Mouse (Mus musculus) cerebellum, postnatal 4 days (tissue): ENCODE measurements around the gene Atp2b4.

Experiments
- DNase-seq, 2 experiments: peaks; one replicate each; pipeline ENCODE4 v3.0.0; 2022; ENCODE audit warnings: low spot score in 2 of 2, mixed read lengths in 1 of 2

The Atp2b4 gene

GRCm38 (mm10) chr1:133800948-133801393 is at the start of gene Atp2b4:
Atp2b4 (minus strand) TSS chr1:133801041.
- DNase-seq = peak; percentile 92 to 94

GRCm38 (mm10) chr1:133844734-133845133 is 43.9 kb upstream of the Atp2b4 start:
- DNase-seq = no peak

GRCm38 (mm10) chr1:133843900-133844299 is 43.1 kb upstream of the Atp2b4 start:
- DNase-seq = no peak

DNA sequence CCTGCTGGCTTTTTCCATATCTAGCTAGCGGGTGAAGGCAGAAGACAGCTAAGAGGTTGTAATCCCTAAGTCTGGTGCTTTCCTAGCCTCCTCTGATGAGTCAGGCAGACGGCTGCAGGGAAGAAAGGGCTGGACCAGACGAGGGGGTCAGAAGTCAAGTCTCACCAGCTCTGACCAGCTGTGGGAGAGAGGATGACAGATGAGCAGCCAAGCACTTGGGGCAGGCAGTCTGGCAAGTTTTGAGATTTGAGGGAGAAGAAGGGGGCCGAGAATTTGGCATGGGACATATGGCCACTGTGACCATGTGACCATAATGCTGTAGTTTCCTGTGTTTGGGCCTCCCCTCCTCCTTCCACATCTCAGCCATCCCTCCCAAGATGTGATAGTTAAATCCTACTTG is 42.5 kb upstream of the Atp2b4 start:
- DNase-seq = no peak

DNA sequence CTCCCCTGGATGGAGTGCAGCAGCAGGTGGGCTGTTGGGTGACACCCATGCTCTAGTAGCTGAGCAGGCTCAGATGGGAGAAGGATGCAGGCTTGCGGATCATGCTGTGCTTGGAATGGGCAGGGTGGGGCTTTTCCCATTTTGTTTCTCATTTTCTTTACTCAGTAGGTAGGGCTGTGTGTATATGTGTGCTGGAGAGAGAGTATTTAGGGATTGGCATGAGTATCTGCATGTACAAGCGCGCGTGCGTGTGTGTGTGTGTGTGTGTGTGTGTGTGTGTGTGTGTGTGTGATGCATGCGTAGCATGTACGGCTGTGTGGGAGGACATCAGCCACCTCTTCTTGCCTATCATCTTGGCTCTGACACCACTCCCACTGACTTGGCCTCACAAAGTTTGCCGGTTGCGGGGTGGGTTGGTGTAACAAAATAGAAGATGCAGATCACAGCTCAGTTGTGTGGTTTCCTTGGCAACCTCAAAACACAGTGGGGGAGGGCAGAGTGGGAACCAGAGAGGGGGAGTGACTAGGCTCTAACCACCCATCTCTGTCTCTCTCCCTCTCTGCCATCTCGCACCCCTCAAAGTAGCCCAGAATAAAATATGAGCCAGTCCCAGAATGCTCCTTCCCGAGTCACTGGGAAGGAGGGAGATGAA is 41.4 kb upstream of the Atp2b4 start:
- no peak for DNase-seq

DNA sequence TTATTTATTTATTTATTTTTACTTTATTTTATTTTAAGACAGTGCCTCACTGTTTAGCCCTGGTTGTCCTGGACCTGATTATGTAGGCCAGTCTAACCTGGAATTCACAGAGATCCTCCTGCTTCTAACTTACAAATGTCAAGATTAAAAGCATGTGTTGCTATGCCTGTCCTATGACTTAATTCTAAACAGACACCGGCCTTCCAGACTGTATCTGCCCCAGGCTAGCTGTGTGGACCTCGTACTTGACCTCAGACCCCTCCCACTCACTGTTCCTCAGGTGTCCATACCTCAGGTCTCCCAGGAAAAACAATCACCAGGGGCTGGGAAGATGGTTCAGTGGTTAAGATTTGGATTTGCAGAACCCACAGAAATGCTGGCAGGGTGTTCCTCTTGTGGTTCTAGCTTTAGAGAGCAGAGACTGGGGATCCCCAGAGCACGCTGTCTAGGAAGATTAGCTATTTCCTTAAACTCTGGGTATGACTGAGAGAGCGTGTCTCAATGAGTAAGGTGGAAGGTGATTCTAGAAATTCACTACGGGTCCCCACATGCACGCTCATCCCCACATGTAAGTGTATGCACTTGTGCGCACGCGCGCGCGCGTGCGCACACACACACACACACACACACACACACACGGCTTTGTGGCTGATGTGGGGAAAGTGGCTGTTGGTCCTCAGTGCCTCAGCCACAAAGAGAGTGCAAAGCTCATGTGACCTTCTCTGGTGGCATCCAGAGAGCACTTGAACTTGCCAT is 40.5 kb upstream of the Atp2b4 start:
- no peak for DNase-seq

DNA sequence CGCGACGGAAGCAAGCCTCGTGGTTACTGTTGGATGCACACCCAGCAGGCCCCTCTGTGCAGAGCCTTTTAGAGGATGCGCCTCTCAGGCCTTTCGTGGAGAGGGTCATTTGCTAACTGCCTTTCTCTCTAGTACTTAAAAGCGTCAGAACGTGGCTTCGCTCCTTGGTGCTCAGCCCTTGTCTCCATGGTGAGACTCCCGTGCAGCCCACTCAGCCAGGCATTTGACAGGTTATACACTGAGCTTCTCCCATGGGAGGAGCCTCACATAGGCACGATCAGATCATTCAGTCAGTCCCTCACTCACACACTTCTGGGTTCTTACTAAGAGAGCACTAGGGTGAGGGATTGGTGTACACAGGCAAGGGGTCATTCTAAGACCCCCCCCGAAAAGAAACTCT is 39.7 kb upstream of the Atp2b4 start:
- no peak for DNase-seq

GRCm38 (mm10) chr1:133834309-133834708 is 33.5 kb upstream of the Atp2b4 start:
- no peak for DNase-seq

- no peak for DNase-seq
Measured at GRCm38 (mm10) chr1:133832781-133833180, 31.9 kb upstream of the Atp2b4 start.

- DNase-seq = no peak
Measured at GRCm38 (mm10) chr1:133826193-133826592, 25.4 kb upstream of the Atp2b4 start.

DNA sequence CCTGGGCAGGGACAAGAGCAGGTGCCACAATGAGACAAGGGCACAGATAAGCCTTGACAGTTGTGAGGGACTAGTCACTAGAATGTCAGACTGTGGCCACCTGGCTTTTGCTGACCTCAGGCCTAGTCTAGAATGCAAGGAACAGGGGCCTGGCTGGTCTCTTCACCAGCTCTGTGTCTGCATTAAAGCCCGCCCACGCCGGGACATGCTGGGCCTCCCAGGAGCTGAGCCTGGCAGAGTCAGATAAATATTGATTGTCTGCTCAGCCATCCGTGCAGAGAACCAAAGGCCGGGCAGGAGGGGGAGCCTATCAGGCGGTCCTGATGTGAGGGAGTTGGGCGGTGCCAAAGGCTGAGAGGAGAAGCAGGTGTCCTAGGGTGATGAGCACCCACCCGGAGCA is 24.7 kb upstream of the Atp2b4 start:
- DNase-seq = no peak

DNA sequence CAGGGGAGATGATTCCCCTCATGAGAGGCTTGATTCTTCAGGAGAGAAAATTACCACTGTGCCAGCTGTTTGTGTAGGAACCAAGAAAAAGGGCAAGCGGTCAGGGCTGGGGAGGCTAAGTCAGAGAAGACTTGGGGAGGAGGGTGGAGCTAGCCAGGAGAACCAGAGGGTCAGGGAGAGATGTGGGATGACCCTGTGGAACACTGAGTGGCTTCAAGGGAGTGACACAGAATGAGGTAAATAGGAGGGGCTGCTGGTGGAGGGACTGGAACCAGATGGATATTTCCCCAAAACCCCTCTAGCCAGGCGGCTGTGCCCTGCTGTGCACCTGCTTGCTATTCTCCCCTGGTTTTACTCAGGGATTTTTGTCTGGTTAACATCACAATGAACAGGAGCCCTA is 24.3 kb upstream of the Atp2b4 start:
- DNase-seq = no peak

GRCm38 (mm10) chr1:133821144-133821543 is 20.3 kb upstream of the Atp2b4 start:
- no peak for DNase-seq

DNA sequence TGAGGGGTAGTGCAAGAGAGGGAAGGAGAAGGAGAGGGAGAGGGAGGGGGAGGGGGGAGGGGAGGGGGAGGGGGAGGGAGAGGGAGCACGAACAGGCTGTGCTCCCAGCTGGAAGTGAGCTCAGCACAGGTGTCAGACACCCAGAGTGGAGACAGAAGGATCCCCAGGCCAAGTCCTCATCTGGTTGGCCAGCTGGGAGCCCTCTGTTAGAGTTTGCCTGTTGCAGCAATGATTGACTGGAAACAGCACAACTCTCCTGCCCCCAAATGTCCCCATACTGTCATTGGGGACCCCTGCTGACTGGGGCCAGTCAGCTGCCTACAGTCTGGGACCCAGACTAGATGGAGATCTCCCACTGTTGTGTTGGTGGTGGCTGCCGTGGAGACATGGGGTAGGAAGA is 19.3 kb upstream of the Atp2b4 start:
- no peak for DNase-seq

GRCm38 (mm10) chr1:133818531-133818930 is 17.7 kb upstream of the Atp2b4 start:
- no peak for DNase-seq

- no peak for DNase-seq
Measured at GRCm38 (mm10) chr1:133815747-133816491, 15.1 kb upstream of the Atp2b4 start.

GRCm38 (mm10) chr1:133809376-133809775 is 8.5 kb upstream of the Atp2b4 start:
- no peak for DNase-seq

- DNase-seq = no peak
Measured at GRCm38 (mm10) chr1:133808020-133808419, 7.2 kb upstream of the Atp2b4 start.

DNA sequence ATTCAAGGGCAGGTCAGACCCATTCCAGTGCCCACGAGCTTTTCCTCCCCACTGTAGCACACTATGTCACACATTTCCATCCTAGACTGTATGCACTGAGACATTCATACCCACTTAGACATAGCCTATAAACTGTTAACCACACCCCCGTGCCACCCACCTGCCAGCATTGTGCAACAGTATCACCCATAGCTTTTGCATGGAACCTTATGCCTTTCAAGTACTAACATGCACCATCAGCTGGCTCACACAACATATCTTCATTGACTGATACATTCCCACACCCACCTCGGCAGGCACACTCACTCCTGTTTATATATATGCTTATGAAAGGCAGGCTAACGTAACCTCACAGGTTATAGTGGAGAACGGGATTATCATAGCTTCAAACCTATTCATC is 902 bp upstream of the Atp2b4 start:
- no peak for DNase-seq

- DNase-seq = no peak
Measured at GRCm38 (mm10) chr1:133800512-133800911, 329 bp downstream of the Atp2b4 start.

DNA sequence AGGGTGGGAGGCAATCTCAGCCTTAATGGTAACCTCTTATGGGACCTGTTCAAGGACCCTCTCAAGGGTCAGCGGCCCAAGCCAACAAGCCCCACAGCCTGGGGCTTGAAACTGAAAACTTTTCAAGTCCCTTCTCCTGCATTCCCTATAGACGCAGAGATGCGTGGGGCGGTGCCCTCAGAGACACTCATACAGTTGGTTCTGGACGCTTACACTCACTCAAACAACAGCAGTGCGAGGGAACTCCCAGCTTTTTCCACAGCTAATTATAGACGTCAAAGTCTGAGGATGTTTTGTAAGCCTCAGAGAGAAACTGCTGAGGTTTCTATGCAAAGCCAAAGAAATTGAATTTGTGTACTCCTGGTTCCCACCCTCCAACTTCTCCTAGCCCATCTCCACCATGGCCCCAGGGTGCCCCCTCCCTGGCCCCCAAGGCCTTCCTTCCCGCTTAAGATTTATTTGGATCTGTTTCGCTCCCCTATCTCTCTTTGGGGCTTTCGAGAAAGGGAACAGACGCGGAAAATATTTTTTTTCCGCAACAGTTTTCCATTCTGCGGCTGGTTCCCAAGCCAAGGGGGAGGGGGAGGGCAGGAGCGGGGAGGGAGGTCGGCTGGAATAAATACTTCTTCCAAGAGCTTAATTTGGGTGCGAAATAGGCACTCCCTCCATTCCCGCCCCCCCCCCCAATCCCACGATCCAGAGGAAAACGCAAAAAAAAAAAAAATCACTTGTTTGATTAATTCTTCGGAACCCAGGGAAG is 975 bp downstream of the Atp2b4 start:
- no peak for DNase-seq
